Mouse (Mus musculus): Measurements from ENCODE around the gene Chrnb2.

GRCm38 (mm10) chr3:89812166-89812565 lies 47.7 kb upstream of the Chrnb2 start:
- TF ChIP-seq CTCF (conservative IDR thresholded peaks at IDR 0.05; ENCODE audit: insufficient read depth, insufficient read length, low read depth, low read length): no peak
- TF ChIP-seq POLR2A (IDR thresholded peaks at IDR 0.05; ENCODE audit: low read depth, low read length): no peak
